Mouse (Mus musculus) spleen, postnatal 10 days (tissue): ENCODE results near the gene Atp2b1.

Experiments
- DNase-seq, 2 experiments: peaks; one replicate each; pipeline ENCODE4 v3.0.0; 2021 to 2022; ENCODE audit warnings: low spot score in 2 of 2

Gene Atp2b1

DNA sequence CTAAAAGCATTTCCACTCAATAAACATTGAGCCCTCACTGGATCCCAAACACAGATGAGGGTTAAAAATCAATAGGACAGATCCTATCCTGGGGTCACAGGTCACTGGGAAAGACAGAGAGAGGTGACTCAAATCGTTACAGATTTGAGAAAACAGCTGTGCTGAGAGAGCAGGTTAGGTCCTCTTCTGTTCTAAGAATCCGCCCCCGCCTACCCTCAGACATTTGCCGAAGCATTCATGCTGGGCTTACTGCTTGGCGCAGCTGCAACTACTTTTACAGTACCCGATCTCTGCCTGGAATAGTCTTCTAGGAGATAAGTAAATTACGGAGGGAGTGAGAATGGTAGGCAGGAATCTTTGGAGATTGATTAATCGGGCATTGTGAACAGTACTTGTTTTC is 47.9 kb downstream of the Atp2b1 start:
- DNase-seq, result no peak

DNA sequence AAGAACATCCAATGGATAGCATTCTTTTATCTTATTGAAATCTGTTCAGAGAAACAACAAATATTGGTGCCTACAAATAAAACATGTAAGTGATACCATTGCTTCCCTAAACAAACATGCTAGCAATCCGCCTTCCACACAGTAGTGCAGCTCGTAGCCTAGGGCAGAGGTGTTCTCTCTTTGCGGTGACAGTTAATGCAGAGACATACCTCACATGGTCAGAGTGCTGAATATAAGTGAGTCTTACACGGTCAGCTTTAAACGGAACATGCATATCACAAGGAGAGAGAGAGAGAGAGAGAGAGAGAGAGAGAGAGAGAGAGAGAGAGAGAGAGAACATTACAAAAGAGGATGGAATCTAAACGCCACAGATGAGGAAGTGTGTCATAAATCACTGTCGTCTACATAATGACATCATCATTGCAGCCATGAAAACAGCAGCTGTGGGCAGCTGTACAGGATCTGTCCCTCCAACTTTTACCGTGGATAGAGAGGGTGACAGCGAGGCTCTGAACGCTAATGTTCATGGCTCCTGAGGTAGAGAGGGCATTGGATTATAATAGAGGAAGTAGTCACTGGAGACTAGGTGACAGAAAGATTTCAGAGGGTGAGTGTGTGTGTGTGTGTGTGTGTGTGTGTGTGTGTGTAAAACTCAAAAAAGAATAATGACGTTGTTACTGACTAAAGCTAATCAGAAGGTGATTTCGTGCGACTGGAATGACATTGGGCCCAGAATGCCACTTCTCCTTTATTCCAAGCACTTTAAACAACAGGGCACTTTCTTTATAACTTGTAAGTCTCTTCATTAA is 52.4 kb downstream of the Atp2b1 start:
- DNase-seq, result no peak

DNA sequence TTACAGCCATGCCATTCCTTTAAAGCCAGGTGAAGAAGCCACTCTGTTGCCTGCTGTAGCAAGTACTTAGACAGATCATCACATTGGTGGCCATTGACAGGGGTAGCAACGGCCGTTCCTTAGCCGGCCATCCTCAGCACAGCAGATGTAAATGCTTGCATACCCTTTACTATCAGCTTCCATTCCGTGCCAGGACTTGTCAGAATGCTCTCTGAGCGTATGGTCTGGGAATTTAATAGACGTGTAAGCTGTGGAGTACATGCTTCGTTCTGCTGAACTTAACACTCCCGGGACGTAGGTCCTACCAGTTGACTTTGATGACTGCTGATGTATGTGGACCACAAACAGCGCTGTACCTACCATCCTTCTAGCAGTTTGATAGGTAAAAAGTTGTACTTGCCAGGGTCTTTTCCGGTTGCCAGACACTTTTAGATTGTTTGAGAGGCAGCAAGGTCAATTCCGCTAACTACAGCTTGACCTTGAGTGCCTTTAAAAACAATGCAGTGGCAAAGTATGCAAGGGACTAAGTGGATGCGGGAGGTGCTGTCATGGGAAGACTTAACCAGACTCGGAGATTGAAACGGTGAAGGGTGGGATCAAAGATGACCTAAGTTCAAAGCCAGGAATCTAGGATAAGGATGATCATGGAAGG is 53.2 kb downstream of the Atp2b1 start:
- DNase-seq, result no peak

DNA sequence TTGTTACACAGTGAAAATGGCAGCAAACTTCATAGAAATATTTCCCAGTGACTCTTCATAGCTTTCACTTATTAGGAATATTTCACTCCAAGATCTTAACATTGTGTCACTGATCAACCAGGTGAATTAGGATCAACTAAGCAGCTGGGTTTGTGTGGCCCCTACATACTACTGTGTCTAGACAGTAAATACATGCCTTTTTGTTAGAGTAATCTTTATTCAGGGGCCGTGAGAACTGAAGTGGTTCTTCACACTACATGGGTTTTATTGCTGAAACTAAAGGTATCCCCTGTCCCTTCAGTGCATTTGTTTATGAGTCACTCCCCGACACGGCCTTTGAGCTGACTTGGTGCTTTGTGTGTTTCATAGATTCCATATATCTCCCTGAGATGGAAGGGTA is 56.7 kb downstream of the Atp2b1 start:
- DNase-seq, result no peak

DNA sequence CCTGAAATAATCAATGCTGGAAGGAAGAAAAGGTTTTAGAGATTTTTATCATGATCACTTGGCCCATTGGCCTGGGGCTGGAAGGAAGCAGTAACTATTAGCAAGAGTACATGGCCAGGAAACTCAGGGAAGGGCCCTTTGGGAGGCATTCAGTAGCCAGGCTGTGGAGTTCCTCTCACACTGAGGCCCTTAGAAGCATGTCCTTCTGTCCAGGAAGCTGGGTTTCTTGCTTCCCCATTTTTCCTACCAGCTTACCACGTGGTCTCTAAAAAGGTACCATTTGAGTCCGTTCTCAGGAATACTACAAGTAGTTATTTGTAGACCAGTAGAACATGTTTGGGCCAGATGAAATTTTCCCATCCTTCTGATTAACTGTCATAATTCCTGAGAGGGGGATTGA is 58.2 kb downstream of the Atp2b1 start:
- no peak for DNase-seq

DNA sequence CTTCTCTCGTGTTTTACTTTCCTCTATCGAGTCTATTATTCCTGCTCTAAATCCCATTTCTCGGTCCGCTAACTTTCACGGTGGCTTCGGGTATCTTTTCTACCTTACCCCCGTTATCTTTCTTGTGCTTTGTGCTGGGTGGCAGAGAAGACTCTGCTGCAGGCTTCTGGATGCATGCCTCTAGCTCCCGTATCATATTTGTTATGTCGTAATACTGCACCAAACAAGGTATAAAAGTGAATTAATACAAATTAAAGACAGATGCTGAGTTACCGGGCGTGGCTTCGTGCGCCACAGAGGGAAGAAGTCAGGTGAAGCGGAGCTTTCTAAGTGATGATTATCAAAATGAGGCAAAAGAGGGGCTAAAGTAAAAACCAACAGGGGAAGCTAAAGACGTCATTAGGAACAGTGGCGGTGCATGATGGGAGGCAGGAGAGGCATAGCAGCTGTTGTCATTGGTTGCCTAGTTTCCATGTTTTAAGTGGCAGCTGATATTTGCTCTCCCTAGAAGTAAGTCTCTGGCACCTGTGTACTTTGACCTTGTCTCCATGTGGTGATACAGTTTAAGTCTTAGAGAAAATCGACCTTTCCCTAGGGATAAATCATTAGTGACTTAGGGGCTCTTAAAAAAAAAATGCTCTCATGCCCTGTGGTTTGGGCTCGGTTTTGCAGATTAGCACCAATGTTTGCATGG is 58.9 kb downstream of the Atp2b1 start:
- DNase-seq, result no peak

DNA sequence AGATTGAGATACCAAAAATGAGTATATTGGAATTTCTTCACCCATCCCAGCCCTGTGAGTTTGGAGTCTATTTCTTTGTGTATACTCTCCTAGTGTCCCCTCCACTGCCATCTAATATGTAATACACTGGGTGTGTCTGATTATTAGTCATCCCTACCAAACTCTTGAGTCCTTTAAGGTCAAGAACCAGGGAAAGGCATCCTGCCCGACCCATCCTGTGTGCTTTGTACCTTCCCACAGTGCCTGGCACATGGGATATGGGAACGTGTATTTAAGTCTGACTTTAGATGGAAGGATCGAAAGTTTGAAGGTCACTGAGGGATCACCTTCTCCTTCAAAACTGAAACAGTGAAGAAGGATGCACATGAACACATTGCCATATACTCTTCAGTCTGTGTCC is 60.4 kb downstream of the Atp2b1 start:
- DNase-seq, result no peak

DNA sequence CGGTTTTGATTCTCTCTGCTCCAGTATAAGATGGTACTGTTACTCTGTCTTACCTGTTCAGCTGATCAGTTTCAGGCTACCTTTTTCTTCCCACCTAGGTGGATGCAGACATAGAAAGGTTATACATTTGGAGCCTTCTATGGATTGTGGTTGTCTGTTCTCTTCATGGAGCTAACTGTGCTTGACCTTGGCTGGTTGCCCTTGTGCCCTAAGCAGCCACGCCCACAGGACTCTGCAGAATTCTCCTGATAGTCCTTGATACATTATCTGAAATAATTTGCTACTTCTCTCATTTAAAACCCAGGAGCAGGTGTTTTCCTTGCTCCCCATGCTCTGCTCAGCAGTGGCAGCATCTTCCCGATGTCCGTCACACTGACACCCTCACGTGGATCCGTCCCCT is 61.4 kb downstream of the Atp2b1 start:
- no peak for DNase-seq

DNA sequence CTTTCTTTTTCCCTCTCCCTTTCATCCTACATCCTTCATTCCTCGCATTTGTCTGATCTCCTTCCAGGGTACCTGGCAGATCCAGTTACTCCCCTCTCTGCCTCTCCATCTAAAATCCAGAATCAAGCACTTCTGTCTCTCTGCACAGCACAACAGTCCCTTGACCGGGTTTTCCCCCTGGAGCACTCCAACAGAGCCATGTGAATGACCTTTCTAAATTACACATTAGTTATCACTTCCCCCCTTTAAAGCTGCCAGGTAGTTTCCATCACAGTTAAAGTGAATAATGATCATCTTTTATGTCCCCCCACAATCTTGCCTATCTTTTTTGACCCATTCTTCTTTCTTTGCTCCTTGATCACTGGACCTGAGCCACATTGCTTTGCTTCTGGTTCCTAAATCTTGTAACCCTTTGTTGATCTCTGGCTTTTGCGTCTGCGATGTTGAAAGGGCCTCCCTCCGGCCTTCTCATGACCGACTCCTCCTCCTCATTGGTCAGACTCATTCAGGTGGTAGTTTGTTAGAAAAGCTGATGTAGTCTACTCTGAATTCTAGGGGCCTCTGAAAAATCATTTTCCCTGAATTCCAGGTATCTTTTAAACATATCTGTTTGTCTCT is 62.8 kb downstream of the Atp2b1 start:
- no peak for DNase-seq

DNA sequence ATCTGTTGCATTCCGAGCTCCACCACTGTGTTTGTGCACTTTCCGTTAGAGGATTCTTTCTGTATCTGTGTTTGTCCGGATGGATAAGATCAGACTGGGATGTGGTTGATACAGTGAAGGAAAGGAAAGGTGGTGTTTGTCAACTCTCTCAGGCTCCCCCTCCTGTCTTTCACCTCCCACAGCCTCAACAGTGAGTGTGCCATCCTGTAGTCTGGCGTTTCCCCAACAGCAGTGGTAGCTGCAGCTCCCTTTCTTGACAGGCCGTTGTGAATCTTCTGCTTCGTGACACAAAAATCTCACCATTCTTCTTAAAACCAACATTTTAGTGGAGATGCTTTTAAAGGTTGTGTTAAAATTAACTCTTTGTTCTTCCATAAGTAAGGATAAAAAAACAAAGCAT is 64.6 kb downstream of the Atp2b1 start:
- no peak for DNase-seq

DNA sequence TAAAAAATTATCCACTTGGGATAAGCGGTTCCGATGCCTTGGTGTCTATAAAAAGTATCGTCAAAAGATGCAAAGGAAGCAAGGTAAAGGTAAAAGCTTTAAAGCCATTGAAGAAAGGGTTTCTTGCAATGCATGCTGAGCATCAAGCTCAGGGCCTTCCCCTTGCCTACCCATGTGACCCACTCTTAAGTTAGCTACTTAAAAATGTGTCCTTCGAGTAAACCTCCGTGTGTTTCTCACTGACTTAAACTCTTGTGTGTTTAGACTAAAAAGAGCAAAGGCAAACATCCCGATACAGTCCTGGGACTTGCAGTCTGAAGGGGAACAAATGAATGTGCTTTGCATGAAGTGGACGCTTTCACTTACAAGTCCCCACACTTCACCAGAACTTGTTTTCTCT is 65.1 kb downstream of the Atp2b1 start:
- DNase-seq, result no peak

DNA sequence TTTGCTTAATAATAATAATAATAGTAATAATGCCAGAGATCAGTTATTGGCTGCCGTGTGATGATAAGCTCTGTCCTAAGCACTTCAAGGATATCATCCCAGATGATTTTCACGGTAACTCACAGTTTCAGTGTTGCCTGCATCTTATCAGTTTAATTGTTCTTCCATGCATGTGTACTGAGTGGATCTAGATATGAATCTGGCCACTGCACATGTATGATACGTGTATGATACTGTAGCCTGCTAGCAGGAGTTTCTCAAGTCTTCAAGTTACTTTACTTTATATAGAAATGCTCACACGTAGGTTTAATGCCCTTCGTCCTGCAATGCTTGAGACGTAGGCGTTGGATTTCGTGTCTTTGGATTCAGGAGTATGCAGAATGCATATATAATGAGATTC is 65.7 kb downstream of the Atp2b1 start:
- DNase-seq, result no peak

DNA sequence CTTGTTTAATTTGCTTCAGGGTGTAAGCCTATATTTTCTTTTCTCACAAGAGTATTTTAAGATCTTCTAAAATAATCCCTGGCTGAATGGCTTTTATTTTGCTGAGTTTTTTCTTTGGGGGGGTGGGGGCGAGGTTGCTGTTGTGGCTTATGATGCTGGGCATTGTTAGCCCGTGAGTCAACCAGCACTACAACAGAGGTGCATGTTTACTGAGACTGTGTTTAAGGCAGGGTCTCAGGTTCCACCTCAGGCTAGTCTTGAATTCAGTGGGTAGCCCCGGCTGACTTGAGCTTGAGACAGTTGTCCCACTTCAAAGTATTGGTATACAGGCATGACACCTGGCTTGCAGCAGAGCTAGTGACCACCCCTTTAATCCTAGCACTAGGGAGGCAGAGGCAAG is 77.8 kb downstream of the Atp2b1 start:
- no peak for DNase-seq

DNA sequence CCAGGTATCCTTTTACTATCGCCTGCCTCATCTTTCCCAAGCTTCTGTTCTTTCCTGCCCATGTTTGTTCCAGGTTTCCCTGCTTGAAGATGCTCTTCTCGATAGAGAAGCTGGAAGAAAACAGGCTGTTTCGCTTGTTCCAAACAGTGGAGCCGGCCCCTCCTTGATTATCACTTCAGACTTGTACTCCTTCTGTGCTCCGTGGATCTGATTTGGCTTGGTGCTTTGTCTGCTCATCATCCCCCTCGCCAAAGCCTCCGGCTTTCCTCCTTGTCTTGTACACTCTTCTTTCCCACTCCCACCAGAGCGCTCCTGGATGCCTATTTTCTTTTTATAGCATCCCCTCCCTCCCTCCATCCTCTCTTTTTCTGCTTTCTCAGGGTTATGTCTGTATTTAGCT is 79.0 kb downstream of the Atp2b1 start:
- DNase-seq, result no peak

DNA sequence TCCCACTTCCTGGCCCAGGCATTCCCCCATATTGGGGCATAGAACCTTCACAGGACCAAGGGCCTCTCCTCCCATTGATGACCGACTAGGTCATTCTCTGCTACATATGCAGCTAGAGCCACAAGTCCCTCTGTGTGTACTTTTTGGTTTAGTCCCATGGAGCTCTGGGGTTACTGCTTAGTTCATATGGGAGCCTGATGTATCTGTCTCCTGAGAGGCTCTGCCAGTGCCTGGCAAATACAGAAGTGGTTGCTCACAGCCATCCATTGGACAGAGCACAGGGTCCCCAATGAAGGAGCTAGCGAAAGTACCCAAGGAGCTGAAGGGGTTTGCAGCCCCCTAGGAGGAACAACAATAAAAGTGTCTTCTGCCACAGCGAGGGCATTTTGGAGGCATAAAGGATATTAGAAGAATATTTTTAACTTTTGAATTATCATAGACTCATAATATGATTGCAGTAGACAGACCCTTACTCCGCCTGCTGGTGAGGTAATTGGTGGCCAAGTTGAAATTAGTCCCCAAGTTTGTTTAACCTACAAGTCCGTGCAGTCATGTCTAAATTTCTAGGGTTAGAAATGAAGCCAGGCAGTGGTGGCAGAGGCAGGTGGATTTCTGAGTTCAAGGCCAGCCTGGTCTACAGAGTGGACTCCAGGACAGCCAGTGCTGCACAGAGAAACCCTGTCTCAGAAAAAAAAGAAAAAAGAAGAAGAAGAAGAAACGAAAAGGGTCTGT is 81.0 kb downstream of the Atp2b1 start:
- DNase-seq, result peak in 1 of 2 experiments; percentile 17

DNA sequence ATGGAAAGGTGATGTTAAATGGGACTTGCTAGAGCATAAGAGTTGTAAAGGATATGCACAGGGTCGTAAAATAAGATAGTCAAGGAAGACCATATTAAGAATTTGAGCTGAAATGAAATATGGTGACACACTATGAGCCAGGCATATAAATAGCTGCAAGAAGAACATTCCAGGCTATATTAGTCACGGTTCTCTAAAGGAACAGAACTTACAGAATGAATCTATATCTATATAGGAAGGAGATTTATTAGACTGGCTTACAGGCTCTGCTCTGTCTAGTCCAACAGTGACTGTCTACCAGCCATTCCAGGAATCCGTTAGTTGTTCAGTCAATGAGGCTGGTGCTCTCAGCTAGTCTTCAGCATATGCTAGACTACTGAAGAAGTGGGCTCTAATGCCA is 90.7 kb downstream of the Atp2b1 start:
- no peak for DNase-seq

DNA sequence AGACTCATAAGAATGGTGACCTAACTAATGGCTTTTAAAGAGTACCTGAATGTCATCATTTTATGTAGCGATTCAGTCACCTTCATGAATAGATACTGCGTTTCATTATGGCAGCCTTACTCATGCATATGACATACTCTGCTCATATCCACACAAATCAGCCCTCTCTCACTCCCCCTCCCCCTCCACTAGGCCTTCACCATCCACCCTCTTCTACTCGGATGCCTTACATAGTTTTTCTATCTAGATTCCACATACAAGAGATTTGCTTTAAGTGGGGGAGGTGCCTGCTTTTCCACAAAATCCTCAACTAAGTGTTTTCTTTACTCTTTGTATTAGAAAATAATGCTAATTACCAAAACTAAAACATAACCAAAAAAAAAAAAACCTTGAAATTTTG is 96.9 kb downstream of the Atp2b1 start:
- DNase-seq, result no peak

DNA sequence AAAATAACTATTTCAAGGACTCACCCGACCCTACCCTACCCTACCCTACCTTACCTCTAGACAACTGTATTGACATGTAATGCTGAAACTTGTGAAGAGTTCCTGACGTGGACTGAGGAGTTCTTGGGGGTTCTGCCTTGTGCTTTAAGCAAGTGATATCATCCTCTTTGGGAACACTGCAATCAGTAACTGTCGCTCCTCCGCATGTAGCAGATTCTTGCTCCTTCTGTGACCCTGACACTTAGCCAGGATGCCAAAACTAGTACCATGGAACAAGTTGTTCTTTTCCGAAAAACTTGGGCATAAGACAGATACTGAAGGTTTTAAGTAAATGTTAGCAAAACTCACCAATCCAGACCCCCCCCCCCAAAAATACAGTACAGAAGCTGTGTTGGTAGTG is 97.9 kb downstream of the Atp2b1 start:
- DNase-seq, result no peak

DNA sequence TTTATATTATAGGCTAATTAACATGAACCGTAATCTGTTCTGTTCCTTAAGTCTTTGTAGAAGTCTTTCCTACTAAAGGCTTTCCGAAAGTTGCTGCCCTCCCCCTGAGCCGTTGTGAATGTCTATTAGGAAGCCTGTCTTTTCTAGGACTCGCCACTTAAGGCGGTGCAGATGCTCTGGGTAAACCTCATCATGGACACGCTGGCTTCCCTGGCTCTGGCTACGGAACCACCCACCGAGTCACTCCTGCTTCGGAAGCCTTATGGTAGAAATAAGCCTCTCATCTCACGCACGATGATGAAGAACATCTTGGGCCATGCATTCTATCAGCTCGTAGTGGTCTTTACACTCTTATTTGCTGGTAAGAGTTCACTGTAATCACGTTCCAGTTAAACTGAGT is 100.5 kb downstream of the Atp2b1 start:
- DNase-seq, result no peak

DNA sequence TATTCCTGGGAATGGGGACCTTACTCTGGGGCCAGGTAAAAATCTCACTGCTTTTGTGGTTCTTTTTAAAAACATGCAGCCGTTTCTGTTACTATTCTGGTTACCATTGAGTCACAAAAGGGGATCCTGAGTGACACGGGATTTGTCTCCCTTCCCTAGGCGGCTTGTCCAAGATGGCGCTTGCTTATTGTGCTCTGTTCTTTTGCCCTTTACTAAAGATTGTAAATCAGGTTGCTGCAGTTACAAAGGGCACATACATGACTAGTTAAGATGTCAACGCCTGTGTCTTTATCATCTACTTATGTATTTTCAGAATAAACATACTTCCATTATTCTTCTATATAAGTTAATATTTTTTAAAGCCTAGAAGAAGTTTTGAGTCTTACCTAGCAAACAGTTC is 102.8 kb downstream of the Atp2b1 start:
- no peak for DNase-seq

DNA sequence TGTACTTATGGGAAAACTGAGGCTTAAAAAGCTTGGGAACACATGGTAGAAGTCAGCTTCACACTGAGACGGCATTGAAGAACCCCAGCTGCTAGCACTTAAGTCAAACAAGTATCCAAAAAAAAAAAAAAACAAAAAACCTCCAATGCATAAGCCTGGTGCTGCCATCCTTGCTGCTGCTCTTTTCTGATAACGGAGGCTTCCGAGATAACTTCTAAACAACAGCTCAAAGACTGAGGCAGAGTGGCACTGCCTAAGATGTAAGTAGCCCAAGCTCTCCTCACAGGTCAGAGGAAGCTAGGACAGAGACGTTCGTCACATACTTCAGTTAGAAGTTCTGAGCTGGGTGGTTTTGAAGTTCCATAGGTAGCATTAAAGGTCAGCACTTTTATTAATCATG is 113.3 kb downstream of the Atp2b1 start:
- no peak for DNase-seq

DNA sequence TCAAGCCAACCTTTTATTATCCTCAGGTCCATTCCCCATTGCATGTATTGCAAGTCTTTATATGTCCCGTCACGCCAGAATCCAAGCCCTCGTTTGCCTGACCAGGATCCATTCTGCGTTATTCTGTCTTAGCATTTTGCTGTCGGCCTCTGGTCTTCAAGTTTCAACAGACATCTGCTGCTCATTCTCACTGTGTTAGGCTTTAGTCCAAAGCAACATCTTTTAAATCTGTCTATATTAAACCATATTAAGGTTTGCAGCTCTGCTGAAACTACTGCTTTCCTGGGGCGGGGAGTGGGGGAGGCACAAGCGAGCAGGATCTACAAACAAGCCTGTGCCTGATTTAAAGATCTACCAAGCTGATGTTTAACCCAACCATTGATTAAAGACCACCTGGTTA is 115.6 kb downstream of the Atp2b1 start:
- no peak for DNase-seq
